Mouse (Mus musculus) neural tube, embryonic 13.5 days (tissue): ENCODE measurements at regions not wholly inside any gene's neighbourhood (a gene's known extent, or its start where the extent isn't known, plus 50 kb on each side); places are given as distances from the start of the nearest gene placed in this dataset.

Experiments
- ATAC-seq: fragments of 200-750 bp; cut with Nextera tagmentation; 2 replicates; pipeline ENCODE4 v1.8.0; 2017; ENCODE audit warnings: low read depth, mild to moderate bottlenecking, moderate TSS enrichment, moderate library complexity
- H3K27ac ChIP-seq: fragments of 300-500 bp; sonication (generic); replicated peaks from 2 replicates; pipeline ENCODE4 v1.5.1; 2015; ENCODE audit warnings: moderate library complexity, mild to moderate bottlenecking, inconsistent platforms
- H3K27me3 ChIP-seq: fragments of 300-500 bp; sonication (generic); 2 replicates; pipeline ENCODE4 v1.6.1; 2015; ENCODE audit warnings: mild to moderate bottlenecking, inconsistent platforms
- H3K36me3 ChIP-seq: fragments of 300-500 bp; sonication (generic); 2 replicates; pipeline ENCODE4 v1.6.1; 2015; ENCODE audit warnings: mild to moderate bottlenecking, inconsistent platforms
- H3K4me1 ChIP-seq: fragments of 300-500 bp; sonication (generic); replicated peaks from 2 replicates; pipeline ENCODE4 v1.6.1; 2015; ENCODE audit warnings: inconsistent platforms
- H3K4me2 ChIP-seq: fragments of 300-500 bp; sonication (generic); 2 replicates; pipeline ENCODE4 v1.6.1; 2015; ENCODE audit warnings: inconsistent platforms, mild to moderate bottlenecking, moderate library complexity
- H3K4me3 ChIP-seq: fragments of 300-500 bp; sonication (generic); 2 replicates; pipeline ENCODE4 v1.5.1; 2015; ENCODE audit warnings: mild to moderate bottlenecking, inconsistent platforms
- H3K9ac ChIP-seq: fragments of 300-500 bp; sonication (generic); 2 replicates; pipeline ENCODE4 v1.6.1; 2015; ENCODE audit warnings: moderate library complexity, mild to moderate bottlenecking, inconsistent platforms
- H3K9me3 ChIP-seq: fragments of 300-500 bp; sonication (generic); 2 replicates; pipeline ENCODE4 v1.6.1; 2016; ENCODE audit warnings: inconsistent platforms
- WGBS: fragments of 180-500 bp; shearing (Covaris S2); methylation state at CpG from one replicate; pipeline ENCODE4 v1.1.7; 2015; 5-methylcytosine and 5-hydroxymethylcytosine counted together

DNA sequence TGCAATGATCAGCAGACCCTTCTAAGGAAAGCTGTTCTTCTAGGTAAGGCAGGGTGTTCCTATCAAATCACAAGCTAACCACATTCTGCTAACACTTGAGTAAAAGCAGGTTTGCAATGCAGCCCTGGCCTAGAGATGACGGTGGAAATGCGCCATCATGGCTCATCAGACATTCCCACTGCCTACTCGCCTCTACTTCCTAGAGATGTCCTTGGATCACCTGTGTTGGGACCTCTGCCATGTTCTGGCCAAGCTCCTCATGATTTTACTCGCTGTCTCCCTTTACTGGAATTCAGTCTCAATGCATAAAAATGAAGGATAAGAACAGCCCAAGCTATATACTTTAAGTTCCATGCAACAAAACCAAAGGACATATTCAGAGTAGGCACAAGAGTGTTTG, 1461.3 kb upstream of the Gm6569 start:
- no peak overlapping the region for H3K4me3 ChIP-seq
- no peak overlapping the region for H3K4me2 ChIP-seq
- no peak overlapping the region for H3K9ac ChIP-seq
- H3K4me1 ChIP-seq, result no peaks in the 10 kb centered on the region
- H3K9me3 ChIP-seq, result no peaks in the 10 kb centered on the region
- ATAC-seq, result no peak
- WGBS, result 93% methylated on average over 4 of the region's 4 CpGs
- no peaks in the 10 kb centered on the region for H3K27me3 ChIP-seq
- no peak overlapping the region for H3K27ac ChIP-seq
- no peaks in the 10 kb centered on the region for H3K36me3 ChIP-seq

DNA sequence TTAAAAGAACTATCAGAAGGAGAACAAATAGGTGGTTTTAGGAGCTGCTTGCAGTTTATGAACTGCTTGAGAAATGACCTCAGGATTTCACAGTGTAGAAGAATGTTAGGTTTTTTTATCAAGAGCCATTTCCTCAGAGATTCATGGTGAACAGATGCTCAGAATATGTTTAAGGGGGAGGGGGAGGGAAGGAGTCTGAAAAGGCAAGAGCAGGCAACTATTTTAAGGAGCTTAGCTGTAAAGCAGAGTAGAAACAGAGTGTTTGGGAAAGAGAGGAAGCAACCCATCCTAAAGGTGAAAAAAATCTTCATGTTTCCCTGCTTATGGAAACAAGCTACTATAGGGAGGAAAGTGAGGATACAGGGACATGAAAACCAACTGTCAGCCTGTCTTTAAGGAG, 1457.2 kb upstream of the Gm6569 start:
- no peak overlapping the region for H3K27ac ChIP-seq
- H3K4me2 ChIP-seq, result no peak overlapping the region
- ATAC-seq, result no peak
- H3K9me3 ChIP-seq, result no peaks in the 10 kb centered on the region
- peaks cover 9% of the 10 kb centered on the region; the same call in 1 of the 2 replicates for H3K4me1 ChIP-seq
- H3K36me3 ChIP-seq, result no peaks in the 10 kb centered on the region
- no peak overlapping the region for H3K4me3 ChIP-seq
- H3K27me3 ChIP-seq, result no peaks in the 10 kb centered on the region
- no peak overlapping the region for H3K9ac ChIP-seq

GRCm38 (mm10) chr15:72379291-72379690, 1455.1 kb upstream of the Gm6569 start:
- no peak overlapping the region for H3K4me3 ChIP-seq
- no peak overlapping the region for H3K4me2 ChIP-seq
- H3K9ac ChIP-seq, result no peak overlapping the region
- no peaks in the 10 kb centered on the region for H3K27me3 ChIP-seq
- WGBS, result 11% methylated on average over 4 of the region's 4 CpGs
- no peaks in the 10 kb centered on the region for H3K9me3 ChIP-seq
- no peak overlapping the region for H3K27ac ChIP-seq
- peaks cover 27% of the 10 kb centered on the region; the same call in 1 of the 2 replicates for H3K4me1 ChIP-seq
- no peak for ATAC-seq
- H3K36me3 ChIP-seq, result no peaks in the 10 kb centered on the region

- WGBS, result 63% methylated on average over 8 of the region's 8 CpGs
- Histone ChIP-seq H3K36me3 (no peaks in the 10 kb centered on the region), H3K9ac (no peak overlapping the region), H3K27me3 (no peaks in the 10 kb centered on the region), H3K4me2 (no peak overlapping the region), H3K9me3 (no peaks in the 10 kb centered on the region), H3K4me3 (no peak overlapping the region), H3K4me1 (peaks cover 27% of the 10 kb centered on the region; the same call in 1 of the 2 replicates), H3K27ac (no peak overlapping the region)
- ATAC-seq, result 0 out of 2 replicates have a peak, but pooled peaks have one; percentile 28
Measured at GRCm38 (mm10) chr15:72381164-72381563, 1453.2 kb upstream of the Gm6569 start.

- H3K4me2 ChIP-seq, result no peak overlapping the region
- no peaks in the 10 kb centered on the region for H3K9me3 ChIP-seq
- H3K27ac ChIP-seq, result no peak overlapping the region
- no peak for ATAC-seq
- no peak overlapping the region for H3K4me3 ChIP-seq
- H3K9ac ChIP-seq, result no peak overlapping the region
- H3K36me3 ChIP-seq, result no peaks in the 10 kb centered on the region
- no peaks in the 10 kb centered on the region for H3K27me3 ChIP-seq
- peaks cover 27% of the 10 kb centered on the region; the same call in 1 of the 2 replicates for H3K4me1 ChIP-seq
- WGBS, result 74% methylated on average over 5 of the region's 5 CpGs
Measured at GRCm38 (mm10) chr15:72381744-72382143, 1452.6 kb upstream of the Gm6569 start.

- peaks cover 27% of the 10 kb centered on the region; the same call in 1 of the 2 replicates for H3K4me1 ChIP-seq
- WGBS, result 51% methylated on average over 6 of the region's 6 CpGs
- H3K9ac ChIP-seq, result no peak overlapping the region
- H3K27me3 ChIP-seq, result no peaks in the 10 kb centered on the region
- ATAC-seq, result peak; percentile 63
- H3K4me3 ChIP-seq, result no peak overlapping the region
- no peaks in the 10 kb centered on the region for H3K9me3 ChIP-seq
- no peaks in the 10 kb centered on the region for H3K36me3 ChIP-seq
- peak overlapping the region; percentile 65; the same call in 1 of the 2 replicates for H3K27ac ChIP-seq
- H3K4me2 ChIP-seq, result no peak overlapping the region
Measured at GRCm38 (mm10) chr15:72382521-72382920, 1451.8 kb upstream of the Gm6569 start.

DNA sequence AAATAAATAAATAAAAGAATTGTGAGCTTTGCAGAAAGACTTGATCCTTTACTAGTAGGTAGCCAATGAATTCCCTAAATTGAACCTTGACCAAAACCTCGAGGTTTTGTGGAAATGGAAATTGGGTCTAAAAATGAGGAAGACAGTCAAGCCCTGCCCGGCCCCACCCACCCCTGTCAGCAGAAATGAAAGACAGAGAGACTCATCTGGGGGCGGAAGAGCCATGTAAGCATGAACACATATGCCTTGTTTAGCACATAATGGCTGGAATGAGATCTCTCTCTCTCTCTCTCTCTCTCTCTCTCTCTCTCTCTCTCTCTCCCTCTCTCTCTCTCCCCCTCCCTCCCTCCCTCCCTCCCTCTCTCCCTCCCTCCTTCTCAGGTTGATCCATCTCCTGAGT, 1451.3 kb upstream of the Gm6569 start:
- no peak overlapping the region for H3K4me2 ChIP-seq
- no peaks in the 10 kb centered on the region for H3K9me3 ChIP-seq
- H3K36me3 ChIP-seq, result no peaks in the 10 kb centered on the region
- WGBS, result 72% methylated on average over 3 of the region's 3 CpGs
- peak overlapping the region; percentile 65; the same call in 1 of the 2 replicates for H3K27ac ChIP-seq
- no peaks in the 10 kb centered on the region for H3K27me3 ChIP-seq
- H3K4me1 ChIP-seq, result peaks cover 27% of the 10 kb centered on the region; the same call in 1 of the 2 replicates
- ATAC-seq, result peak; percentile 55; the same call in 1 of the 2 replicates
- H3K9ac ChIP-seq, result no peak overlapping the region
- no peak overlapping the region for H3K4me3 ChIP-seq

GRCm38 (mm10) chr15:72383470-72383869, 1450.9 kb upstream of the Gm6569 start:
- peak overlapping the region; percentile 65; the same call in 1 of the 2 replicates for H3K27ac ChIP-seq
- no peak overlapping the region for H3K4me3 ChIP-seq
- H3K4me2 ChIP-seq, result no peak overlapping the region
- WGBS, result 19% methylated on average over 1 of the region's 1 CpGs
- H3K27me3 ChIP-seq, result no peaks in the 10 kb centered on the region
- H3K36me3 ChIP-seq, result no peaks in the 10 kb centered on the region
- H3K4me1 ChIP-seq, result peaks cover 27% of the 10 kb centered on the region; the same call in 1 of the 2 replicates
- H3K9ac ChIP-seq, result no peak overlapping the region
- peak; percentile 38 for ATAC-seq
- H3K9me3 ChIP-seq, result no peaks in the 10 kb centered on the region

- Histone ChIP-seq H3K36me3 (no peaks in the 10 kb centered on the region), H3K9ac (no peak overlapping the region), H3K9me3 (no peaks in the 10 kb centered on the region), H3K4me3 (no peak overlapping the region), H3K27ac (no peak overlapping the region), H3K4me2 (no peak overlapping the region), H3K27me3 (no peaks in the 10 kb centered on the region), H3K4me1 (no peaks in the 10 kb centered on the region)
- no peak for ATAC-seq
- WGBS, result 38% methylated on average over 2 of the region's 2 CpGs
Measured at GRCm38 (mm10) chr15:72393226-72393625, 1441.1 kb upstream of the Gm6569 start.

- Histone ChIP-seq H3K27ac (no peak overlapping the region), H3K36me3 (no peaks in the 10 kb centered on the region), H3K27me3 (no peaks in the 10 kb centered on the region), H3K4me1 (no peaks in the 10 kb centered on the region), H3K4me3 (no peak overlapping the region), H3K4me2 (no peak overlapping the region), H3K9ac (no peak overlapping the region), H3K9me3 (no peaks in the 10 kb centered on the region)
- WGBS, result 68% methylated on average over 6 of the region's 6 CpGs
- no peak for ATAC-seq
Measured at GRCm38 (mm10) chr15:72411956-72412355, 1422.4 kb upstream of the Gm6569 start.
